Mouse (Mus musculus) lung, embryonic 14.5 days (tissue): ENCODE measurements around the gene Spint4. TPM values are rescaled to one million over a fixed set of nuclear protein-coding genes. Genes with fewer than 3 reads are reported as not detected.
A peak's percentile ranks its signal among the peaks of the same experiment; 100 is the strongest.

Experiments used
- ATAC-seq: fragments of 200-750 bp; cut with Nextera tagmentation; 2 replicates; pipeline ENCODE4 v1.8.0; 2017; ENCODE audit warnings: mild to moderate bottlenecking, moderate TSS enrichment, moderate library complexity; ENCODE audit not compliant: insufficient read depth
- DNase-seq: peaks from one replicate; pipeline ENCODE4 v3.0.0-alpha.2; 2015
- H3K27ac ChIP-seq: fragments of 300-500 bp; sonication (generic); 2 replicates; pipeline ENCODE4 v1.5.1; 2014; ENCODE audit warnings: low read depth, mild to moderate bottlenecking, moderate library complexity
- H3K27me3 ChIP-seq: fragments of 300-500 bp; sonication (generic); 2 replicates; pipeline ENCODE4 v1.6.1; 2014; ENCODE audit warnings: low read length, control low read depth; ENCODE audit not compliant: insufficient read depth
- H3K36me3 ChIP-seq: fragments of 300-500 bp; sonication (generic); 2 replicates; pipeline ENCODE4 v1.6.1; 2014; ENCODE audit warnings: control low read depth; ENCODE audit not compliant: insufficient read depth
- H3K4me1 ChIP-seq: fragments of 300-500 bp; sonication (generic); 2 replicates; pipeline ENCODE4 v1.6.1; 2014; ENCODE audit warnings: antibody characterized with exemption, control low read depth; ENCODE audit not compliant: insufficient read depth
- H3K4me2 ChIP-seq: fragments of 300-500 bp; sonication (generic); 2 replicates; pipeline ENCODE4 v1.6.1; 2014; ENCODE audit warnings: mild to moderate bottlenecking
- H3K4me3 ChIP-seq: fragments of 300-500 bp; sonication (generic); 2 replicates; pipeline ENCODE4 v1.5.1; 2014; ENCODE audit warnings: low read depth, low read length
- H3K9ac ChIP-seq: fragments of 300-500 bp; sonication (generic); 2 replicates; pipeline ENCODE4 v1.6.1; 2014
- H3K9me3 ChIP-seq: fragments of 300-500 bp; sonication (generic); 2 replicates; pipeline ENCODE4 v1.6.1; 2016; ENCODE audit warnings: low read depth, low read length, control low read depth
- CTCF ChIP-seq: IDR thresholded peaks from 2 replicates; pipeline ENCODE4 v1.5.1; 2016; ENCODE audit warnings: antibody characterized with exemption, low read depth
- WGBS: fragments of 180-500 bp; shearing (Covaris S2); extraction: QIAGEN DNeasy Blood & Tissue Kit; methylation state at CpG from one replicate; pipeline ENCODE4 v1.1.7; 2014; 5-methylcytosine and 5-hydroxymethylcytosine counted together
- polyA plus RNA-seq: library from polyadenylated mRNA; unstranded; fragments of >200 nt; fragmentation: Nextera tagmentation; extraction: Ambion mirVana; gene quantifications from 2 replicates; pipeline ENCODE4 v1.2.1, GENCODE M21; 2014

Gene Spint4
- polyA plus RNA-seq, 1 experiment from 2014 or later: not detected

DNA sequence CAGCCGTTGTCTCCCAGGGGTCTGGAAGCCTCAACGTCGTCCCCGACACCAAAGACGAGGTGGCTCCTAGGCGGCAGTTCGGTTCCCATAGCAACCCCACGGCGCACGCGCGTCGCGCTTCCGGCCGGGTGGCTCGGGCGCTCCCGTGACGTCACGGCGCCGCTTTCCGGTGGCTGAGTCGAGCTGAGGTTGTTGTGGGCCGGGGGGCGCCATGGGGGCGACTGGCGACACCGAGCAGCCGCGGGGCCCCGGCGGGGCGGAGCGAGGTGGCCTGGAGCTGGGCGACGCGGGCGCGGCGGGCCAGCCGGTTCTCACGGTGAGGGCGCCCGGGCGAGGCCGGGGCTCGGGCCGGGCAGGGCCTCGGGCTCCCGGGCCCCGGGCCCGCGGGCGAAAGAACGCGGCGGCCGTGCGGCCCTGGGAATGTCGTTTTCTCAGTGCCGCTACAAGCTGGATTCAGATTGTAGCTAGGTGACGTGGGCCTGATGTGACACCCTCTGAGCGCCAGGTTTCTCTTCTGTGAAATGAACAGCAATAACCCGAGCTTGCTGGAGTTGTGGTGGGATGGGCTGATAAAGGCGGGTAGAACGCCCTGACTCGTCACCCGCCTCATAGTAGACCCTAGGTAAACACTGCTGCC lies 47.7 kb downstream of the Spint4 start, which contains the start of the genes Wfdc3 and Dnttip1:
Wfdc3 (minus strand) TSS at position 89 of the 637 bp plus-strand sequence.
Dnttip1 (plus strand) TSS at position 141 of the 637 bp plus-strand sequence.
- ATAC-seq (peak; percentile 92), DNase-seq (peak; percentile 98)
- Histone ChIP-seq H3K9me3 (no peaks in the 10 kb centered on the region), H3K4me2 (peak within 1 kb of the TSS; percentile 91), H3K27me3 (no peaks in the 10 kb centered on the region), H3K9ac (peak within 1 kb of the TSS; percentile 91), H3K36me3 (peaks cover 38% of the 10 kb centered on the region), H3K27ac (peak within 1 kb of the TSS; percentile 66), H3K4me3 (peak within 1 kb of the TSS; percentile 91), H3K4me1 (no peaks in the 10 kb centered on the region)
- under 1% methylated on average over 66 of the region's 70 CpGs for WGBS
- no peak for TF ChIP-seq CTCF

DNA sequence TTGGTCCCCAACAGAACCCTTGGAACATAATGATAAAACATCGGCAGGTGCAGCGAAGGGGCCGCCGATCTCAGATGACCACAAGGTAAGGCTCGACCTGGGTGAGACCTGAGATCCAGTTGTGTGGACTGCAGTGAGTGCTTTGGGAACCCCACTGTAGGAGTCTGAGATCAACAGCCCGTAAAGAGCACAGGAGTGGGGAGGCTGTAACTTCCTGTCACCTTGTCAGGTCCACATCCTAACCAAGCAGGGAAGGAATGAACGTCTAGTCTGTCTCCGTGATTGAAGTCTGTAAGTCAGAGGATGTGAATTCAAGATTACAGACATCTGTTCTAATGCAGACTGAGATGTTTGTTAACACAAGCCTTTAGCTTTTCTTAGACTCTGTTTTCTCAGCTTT lies 48.4 kb downstream of the Spint4 start:
- WGBS: 48% methylated on average over 8 of the region's 8 CpGs
- Histone ChIP-seq H3K9me3 (no peaks in the 10 kb centered on the region), H3K4me2 (peak overlapping the region; percentile 91), H3K9ac (peak overlapping the region; percentile 91), H3K4me1 (no peaks in the 10 kb centered on the region), H3K27ac (peak overlapping the region; percentile 66; the same call in 1 of the 2 replicates), H3K4me3 (peak overlapping the region; percentile 91), H3K27me3 (no peaks in the 10 kb centered on the region), H3K36me3 (peaks cover 43% of the 10 kb centered on the region)
- no peak for ATAC-seq
- DNase-seq: no peak
- no peak for TF ChIP-seq CTCF

DNA sequence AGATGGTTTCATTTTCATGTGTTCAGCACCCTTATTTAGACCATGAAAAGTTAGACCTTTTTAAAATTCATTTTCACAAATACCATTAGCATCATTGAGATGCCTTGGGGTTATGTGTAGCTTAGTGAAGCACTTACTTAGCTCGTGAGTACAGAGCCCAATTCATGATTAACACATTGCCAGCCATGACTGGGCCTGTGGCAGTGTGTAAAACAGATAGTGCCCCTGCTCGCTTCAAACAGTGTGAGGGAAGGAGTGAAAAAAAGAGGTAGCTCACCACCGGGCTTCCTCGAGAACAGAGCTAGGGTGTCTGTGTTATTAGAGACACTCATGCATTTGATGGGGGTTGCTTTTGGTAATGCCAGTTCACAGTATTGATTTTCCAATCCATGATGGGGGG lies 49.9 kb downstream of the Spint4 start:
- DNase-seq (no peak), ATAC-seq (no peak)
- Histone ChIP-seq H3K4me2 (no peak overlapping the region), H3K9me3 (no peaks in the 10 kb centered on the region), H3K4me3 (no peak overlapping the region), H3K36me3 (peaks cover 57% of the 10 kb centered on the region), H3K27ac (no peak overlapping the region), H3K4me1 (no peaks in the 10 kb centered on the region), H3K9ac (no peak overlapping the region), H3K27me3 (no peaks in the 10 kb centered on the region)
- no peak for TF ChIP-seq CTCF
- 86% methylated on average over 4 of the region's 4 CpGs for WGBS

DNA sequence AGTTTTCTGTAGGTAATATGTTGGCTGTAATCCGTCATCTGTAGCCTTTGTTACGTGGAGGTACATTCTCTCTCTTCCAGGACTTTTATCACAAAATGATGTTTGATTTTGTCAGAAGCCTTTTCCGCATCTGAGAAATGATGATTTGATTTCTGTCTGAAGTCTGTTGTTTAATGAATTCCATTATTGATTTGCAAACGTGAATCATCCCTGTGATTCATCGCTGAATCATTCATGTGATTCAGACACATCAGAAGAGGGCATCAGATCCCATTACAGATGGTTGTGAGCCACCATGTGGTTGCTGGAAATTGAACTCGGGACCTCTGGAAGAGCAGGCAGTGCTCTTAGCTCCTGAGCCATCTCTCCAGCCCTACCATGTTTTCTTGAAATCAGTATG lies 50.7 kb downstream of the Spint4 start:
- ATAC-seq (no peak), DNase-seq (no peak)
- Histone ChIP-seq H3K27me3 (no peaks in the 10 kb centered on the region), H3K4me3 (no peak overlapping the region), H3K4me1 (no peaks in the 10 kb centered on the region), H3K27ac (no peak overlapping the region), H3K9me3 (no peaks in the 10 kb centered on the region), H3K4me2 (no peak overlapping the region), H3K9ac (no peak overlapping the region), H3K36me3 (peaks cover 64% of the 10 kb centered on the region)
- no peak for TF ChIP-seq CTCF
- WGBS: 91% methylated on average over 6 of the region's 6 CpGs

Other genes with a start within 250 kb of the Spint4 start
- gene Sys1, start 241.5 kb upstream of the Spint4 start, polyA plus RNA-seq: 65.6 and 68.7 TPM in 2 replicates
- gene Gm20458, start 237.5 kb upstream of the Spint4 start, polyA plus RNA-seq: 14.4 and 14.9 TPM in 2 replicates
- gene Trp53tg5, start 224.8 kb upstream of the Spint4 start, polyA plus RNA-seq: not detected in 2 replicates
- 4.4 and 5.3 TPM in 2 replicates for gene Dbndd2, start 212.4 kb upstream of the Spint4 start, polyA plus RNA-seq
- 70.1 and 71.0 TPM in 2 replicates for gene Pigt, start 201.0 kb upstream of the Spint4 start, polyA plus RNA-seq
- gene Wfdc2, start 136.1 kb upstream of the Spint4 start, polyA plus RNA-seq: 280 and 282 TPM in 2 replicates
- gene Spint3, start 125.0 kb upstream of the Spint4 start, polyA plus RNA-seq: not detected in 2 replicates
- gene Wfdc6a, start 113.1 kb upstream of the Spint4 start, polyA plus RNA-seq: 0.65 and 0.95 TPM in 2 replicates
- gene Eppin, start 104.9 kb upstream of the Spint4 start, polyA plus RNA-seq: not detected in 2 replicates
- gene Wfdc6b, start 85.0 kb upstream of the Spint4 start, polyA plus RNA-seq: not detected in 2 replicates
- not detected in 2 replicates for gene Wfdc8, start 84.9 kb upstream of the Spint4 start, polyA plus RNA-seq
- gene Wfdc16, start 59.7 kb upstream of the Spint4 start, polyA plus RNA-seq: not detected in 2 replicates
- gene Wfdc10, start 42.5 kb upstream of the Spint4 start, polyA plus RNA-seq: not detected in 2 replicates
- gene Wfdc9, start 41.9 kb upstream of the Spint4 start, polyA plus RNA-seq: not detected in 2 replicates
- gene Wfdc11, start 24.4 kb upstream of the Spint4 start, polyA plus RNA-seq: not detected in 2 replicates
- gene Wfdc13, start 13.4 kb upstream of the Spint4 start, polyA plus RNA-seq: not detected in 2 replicates
- gene Spint5, start 16.8 kb downstream of the Spint4 start, polyA plus RNA-seq: not detected in 2 replicates
- 1.3 and 1.4 TPM in 2 replicates for gene Wfdc3, start 47.4 kb downstream of the Spint4 start, polyA plus RNA-seq
- 74.7 and 77.6 TPM in 2 replicates for gene Dnttip1, start 47.5 kb downstream of the Spint4 start, polyA plus RNA-seq
- 586 and 619 TPM in 2 replicates for gene Ube2c, start 71.4 kb downstream of the Spint4 start, polyA plus RNA-seq
- gene Tnnc2, start 81.5 kb downstream of the Spint4 start, polyA plus RNA-seq: not detected in 2 replicates
- gene Snx21, start 87.3 kb downstream of the Spint4 start, polyA plus RNA-seq: 19.1 and 21.3 TPM in 2 replicates
- 16.2 and 17.8 TPM in 2 replicates for gene Acot8, start 106.4 kb downstream of the Spint4 start, polyA plus RNA-seq
- gene Zswim3, start 106.6 kb downstream of the Spint4 start, polyA plus RNA-seq: 6.7 and 7.0 TPM in 2 replicates
- gene Zswim1, start 124.2 kb downstream of the Spint4 start, polyA plus RNA-seq: 20.8 and 21.1 TPM in 2 replicates
- gene Spata25, start 130.0 kb downstream of the Spint4 start, polyA plus RNA-seq: not detected in 2 replicates
- gene Ctsa, start 134.4 kb downstream of the Spint4 start, polyA plus RNA-seq: 114 and 125 TPM in 2 replicates
- 6.3 and 6.6 TPM in 2 replicates for gene Neurl2, start 135.0 kb downstream of the Spint4 start, polyA plus RNA-seq
- 122 and 126 TPM in 2 replicates for gene Pltp, start 159.2 kb downstream of the Spint4 start, polyA plus RNA-seq
- 76.9 and 83.0 TPM in 2 replicates for gene Pcif1, start 180.8 kb downstream of the Spint4 start, polyA plus RNA-seq
- gene Zfp335, start 213.3 kb downstream of the Spint4 start, polyA plus RNA-seq: 14.8 and 15.8 TPM in 2 replicates
- 0.24 and 0.25 TPM in 2 replicates for gene Mmp9, start 242.3 kb downstream of the Spint4 start, polyA plus RNA-seq